Mouse (Mus musculus) liver, embryonic 16.5 days (tissue): ENCODE measurements around the gene Strip2. TPM values are rescaled to one million over a fixed set of nuclear protein-coding genes. Genes with fewer than 3 reads are reported as not detected.

Source experiments
- ATAC-seq: fragments of 200-750 bp; cut with Nextera tagmentation; 2 replicates; pipeline ENCODE4 v1.8.0; 2017; ENCODE audit warnings: low read depth, mild to moderate bottlenecking, moderate number of reproducible peaks, moderate library complexity
- H3K27ac ChIP-seq: fragments of 300-500 bp; sonication (generic); 2 replicates; pipeline ENCODE4 v1.5.1; 2014; ENCODE audit warnings: mild to moderate bottlenecking, low read length
- H3K27me3 ChIP-seq: fragments of 300-500 bp; sonication (generic); 2 replicates; pipeline ENCODE4 v1.6.1; 2014; ENCODE audit warnings: low read depth, low read length, mixed read lengths; ENCODE audit not compliant: control insufficient read depth, insufficient read depth
- H3K36me3 ChIP-seq: fragments of 300-500 bp; sonication (generic); 2 replicates; pipeline ENCODE4 v1.6.1; 2014; ENCODE audit warnings: mild to moderate bottlenecking; ENCODE audit not compliant: control insufficient read depth, insufficient read depth
- H3K4me1 ChIP-seq: fragments of 300-500 bp; sonication (generic); 2 replicates; pipeline ENCODE4 v1.6.1; 2014; ENCODE audit warnings: low read depth, low read length, mixed read lengths; ENCODE audit not compliant: control insufficient read depth
- H3K4me2 ChIP-seq: fragments of 300-500 bp; sonication (generic); 2 replicates; pipeline ENCODE4 v1.6.1; 2014; ENCODE audit warnings: low read depth, low read length, mixed read lengths
- H3K4me3 ChIP-seq: fragments of 300-500 bp; sonication (generic); 2 replicates; pipeline ENCODE4 v1.5.1; 2014; ENCODE audit warnings: low read depth, mild to moderate bottlenecking, low read length
- H3K9ac ChIP-seq: fragments of 300-500 bp; sonication (generic); 2 replicates; pipeline ENCODE4 v1.6.1; 2014; ENCODE audit warnings: low read depth, low read length
- H3K9me3 ChIP-seq: fragments of 300-500 bp; sonication (generic); replicated peaks from 2 replicates; pipeline ENCODE4 v1.6.1; 2016; ENCODE audit warnings: low read length; ENCODE audit not compliant: control insufficient read depth
- WGBS: fragments of 180-500 bp; shearing (Covaris S2); extraction: QIAGEN DNeasy Blood & Tissue Kit; methylation state at CpG from one replicate; pipeline ENCODE4 v1.1.7; 2014; ENCODE audit not compliant: insufficient replicate concordance; 5-methylcytosine and 5-hydroxymethylcytosine counted together
- microRNA-seq: library from miRNA; unstranded; fragments of <30 nt; microRNA quantifications from one replicate; pipeline ENCODE4, GENCODE M21; 2016
- polyA plus RNA-seq: library from polyadenylated mRNA; unstranded; fragments of >200 nt; fragmentation: Nextera tagmentation; extraction: Ambion mirVana; gene quantifications from 2 replicates; pipeline ENCODE4 v1.2.1, GENCODE M21; 2015

Gene Strip2
- polyA plus RNA-seq, 1 experiment from 2014 or later = 0.37 TPM

- Histone ChIP-seq H3K27ac (no peak overlapping the region), H3K36me3 (no peaks in the 10 kb centered on the region), H3K4me1 (no peaks in the 10 kb centered on the region), H3K9ac (no peak overlapping the region), H3K9me3 (no peaks in the 10 kb centered on the region), H3K4me3 (no peak overlapping the region), H3K27me3 (no peaks in the 10 kb centered on the region), H3K4me2 (no peak overlapping the region)
- WGBS = 38% methylated on average over 4 of the region's 4 CpGs
- ATAC-seq = no peak
Measured at GRCm38 (mm10) chr6:29998771-29999170, 82.0 kb downstream of the Strip2 start.

GRCm38 (mm10) chr6:30002628-30003027 lies 85.8 kb downstream of the Strip2 start:
- no peaks in the 10 kb centered on the region for H3K27me3 ChIP-seq
- ATAC-seq = no peak
- no peaks in the 10 kb centered on the region for H3K9me3 ChIP-seq
- no peak overlapping the region for H3K27ac ChIP-seq
- H3K36me3 ChIP-seq = no peaks in the 10 kb centered on the region
- no peak overlapping the region for H3K4me3 ChIP-seq
- H3K9ac ChIP-seq = no peak overlapping the region
- no peak overlapping the region for H3K4me2 ChIP-seq
- 57% methylated on average over 9 of the region's 9 CpGs for WGBS
- no peaks in the 10 kb centered on the region for H3K4me1 ChIP-seq

GRCm38 (mm10) chr6:30005851-30006250 lies 89.0 kb downstream of the Strip2 start:
- WGBS = 83% methylated on average over 1 of the region's 1 CpGs
- Histone ChIP-seq H3K27me3 (no peaks in the 10 kb centered on the region), H3K4me2 (no peak overlapping the region), H3K4me1 (no peaks in the 10 kb centered on the region), H3K9me3 (no peaks in the 10 kb centered on the region), H3K27ac (no peak overlapping the region), H3K9ac (no peak overlapping the region), H3K4me3 (no peak overlapping the region), H3K36me3 (no peaks in the 10 kb centered on the region)
- no peak for ATAC-seq

GRCm38 (mm10) chr6:30009204-30009603 lies 92.4 kb downstream of the Strip2 start:
- WGBS = 57% methylated on average over 7 of the region's 7 CpGs
- H3K4me3 ChIP-seq = no peak overlapping the region
- no peaks in the 10 kb centered on the region for H3K9me3 ChIP-seq
- H3K4me1 ChIP-seq = no peaks in the 10 kb centered on the region; the same call in 1 of the 2 replicates
- no peak overlapping the region for H3K27ac ChIP-seq
- no peaks in the 10 kb centered on the region for H3K36me3 ChIP-seq
- ATAC-seq = no peak
- no peak overlapping the region for H3K9ac ChIP-seq
- H3K4me2 ChIP-seq = no peak overlapping the region
- no peaks in the 10 kb centered on the region for H3K27me3 ChIP-seq

Small RNA genes lying within 50 kb of the gene (microRNA-seq; reads per million reads assigned to microRNA genes)
- not detected for gene Gm23049

Other genes with a start within 250 kb of the Strip2 start
- gene Tspan33, start 222.8 kb upstream of the Strip2 start, polyA plus RNA-seq = 110 and 156 TPM in 2 replicates
- 2.7 and 2.9 TPM in 2 replicates for gene Smo, start 181.5 kb upstream of the Strip2 start, polyA plus RNA-seq
- 3.9 and 4.4 TPM in 2 replicates for gene Ahcyl2, start 149.0 kb upstream of the Strip2 start, polyA plus RNA-seq
- gene Nrf1, start 131.0 kb downstream of the Strip2 start, polyA plus RNA-seq = 35.3 and 37.7 TPM in 2 replicates